Mouse (Mus musculus): Measurements from ENCODE around the gene 2410015M20Rik. TPM values are rescaled to one million over a fixed set of nuclear protein-coding genes. Genes with fewer than 3 reads are reported as not detected.

Gene 2410015M20Rik
- polyA plus RNA-seq, 1 experiment: 101 TPM

DNA sequence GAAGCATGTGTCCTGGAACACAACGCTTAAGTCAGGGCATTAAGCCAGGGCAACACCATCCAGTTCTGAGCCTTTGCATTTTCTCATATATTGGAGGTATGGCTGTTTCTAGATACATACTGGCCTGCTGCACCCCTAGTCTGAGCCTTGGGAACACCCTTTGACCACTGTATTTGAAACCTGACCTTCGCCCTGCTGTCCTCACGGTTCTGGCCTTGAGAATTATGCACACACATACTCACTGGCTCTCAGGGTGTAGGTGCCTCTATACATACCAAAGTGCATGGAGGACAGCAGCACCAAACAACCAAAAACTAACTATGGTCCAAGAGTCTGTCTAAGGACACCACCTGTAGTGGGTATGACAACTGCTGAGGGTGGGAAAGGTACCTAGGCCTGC lies 36.6 kb downstream of the 2410015M20Rik start:
- Histone ChIP-seq H3K4me3 (ENCODE audit: extremely low read depth, insufficient read depth, insufficient read length) (no peak overlapping the region), H3K4me1 (ENCODE audit: control insufficient read depth, insufficient read depth, insufficient read length) (no peaks in the 10 kb centered on the region), H3K36me3 (ENCODE audit: control insufficient read depth, insufficient read depth, low read length) (peaks cover 62% of the 10 kb centered on the region), H3K27me3 (ENCODE audit: control insufficient read depth, insufficient read depth, low read length) (no peaks in the 10 kb centered on the region), H3K27ac (ENCODE audit: insufficient read depth, low read length) (no peak overlapping the region)
- no peak for TF ChIP-seq POLR2A (IDR thresholded peaks at IDR 0.05; ENCODE audit: low read depth, low read length)
- TF ChIP-seq CTCF (IDR thresholded peaks at IDR 0.05; ENCODE audit: extremely low read depth, insufficient read depth, insufficient read length, insufficient replicate concordance): no peak
- no peak for DNase-seq (ENCODE audit: low read depth in 1 of 2, low spot score in 2 of 2)
- 96% methylated on average over 3 of the region's 3 CpGs for WGBS

DNA sequence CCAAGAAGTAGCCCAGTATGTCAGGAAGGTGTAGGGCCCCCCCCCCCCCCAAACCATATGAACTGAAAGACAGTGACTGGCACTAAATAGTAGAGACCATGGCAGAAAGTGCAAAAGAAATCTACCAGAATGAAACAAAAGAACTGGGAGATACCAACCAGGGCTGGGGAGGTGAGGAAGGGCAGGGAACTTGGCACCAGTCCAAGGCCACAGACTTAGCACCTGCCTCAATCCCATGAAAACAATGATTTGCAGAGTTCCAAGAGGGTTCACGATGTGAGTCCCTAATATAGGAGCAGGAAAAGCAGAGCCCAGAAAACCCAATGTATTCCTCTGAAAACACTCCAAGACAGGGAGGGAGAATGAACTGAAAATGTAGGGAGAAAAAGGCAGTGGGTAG lies 37.4 kb downstream of the 2410015M20Rik start:
- TF ChIP-seq CTCF (IDR thresholded peaks at IDR 0.05; ENCODE audit: extremely low read depth, insufficient read depth, insufficient read length, insufficient replicate concordance): no peak
- no peak for TF ChIP-seq POLR2A (IDR thresholded peaks at IDR 0.05; ENCODE audit: low read depth, low read length)
- Histone ChIP-seq H3K36me3 (ENCODE audit: control insufficient read depth, insufficient read depth, low read length) (peaks cover 61% of the 10 kb centered on the region), H3K27ac (ENCODE audit: insufficient read depth, low read length) (no peak overlapping the region), H3K4me3 (ENCODE audit: extremely low read depth, insufficient read depth, insufficient read length) (no peak overlapping the region), H3K4me1 (ENCODE audit: control insufficient read depth, insufficient read depth, insufficient read length) (no peaks in the 10 kb centered on the region), H3K27me3 (ENCODE audit: control insufficient read depth, insufficient read depth, low read length) (no peaks in the 10 kb centered on the region)
- DNase-seq (ENCODE audit: low read depth in 1 of 2, low spot score in 2 of 2): no peak
- WGBS: 87% methylated on average over 1 of the region's 1 CpGs

DNA sequence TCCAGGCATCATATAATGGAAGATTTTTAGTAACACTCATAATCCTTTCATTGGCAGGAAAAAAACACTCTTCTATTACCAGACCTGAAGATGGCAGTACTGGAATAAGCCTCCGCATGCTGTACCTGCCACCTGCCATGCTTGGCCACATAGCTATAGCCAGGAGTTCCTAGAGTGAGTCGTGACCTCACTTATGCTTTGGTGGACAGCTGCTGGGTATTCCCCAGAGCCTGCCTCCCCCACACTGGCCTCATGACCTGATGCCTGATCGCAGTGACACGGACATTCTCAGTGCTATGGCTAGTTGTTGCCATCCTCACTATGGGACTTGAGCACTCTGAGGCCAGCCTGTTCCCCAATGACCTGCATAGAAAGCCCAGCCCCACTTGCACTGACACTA lies 39.3 kb downstream of the 2410015M20Rik start:
- no peak overlapping the region for H3K4me3 ChIP-seq (ENCODE audit: extremely low read depth, insufficient read depth, insufficient read length)
- no peak for DNase-seq (ENCODE audit: low read depth in 1 of 2, low spot score in 2 of 2)
- TF ChIP-seq CTCF (IDR thresholded peaks at IDR 0.05; ENCODE audit: extremely low read depth, insufficient read depth, insufficient read length, insufficient replicate concordance) (no peak), POLR2A (IDR thresholded peaks at IDR 0.05; ENCODE audit: low read depth, low read length) (no peak)
- WGBS: 94% methylated on average over 4 of the region's 4 CpGs
- no peaks in the 10 kb centered on the region for H3K4me1 ChIP-seq (ENCODE audit: control insufficient read depth, insufficient read depth, insufficient read length)
- H3K36me3 ChIP-seq (ENCODE audit: control insufficient read depth, insufficient read depth, low read length): peaks cover 67% of the 10 kb centered on the region
- H3K27ac ChIP-seq (ENCODE audit: insufficient read depth, low read length): no peak overlapping the region
- H3K27me3 ChIP-seq (ENCODE audit: control insufficient read depth, insufficient read depth, low read length): no peaks in the 10 kb centered on the region

DNA sequence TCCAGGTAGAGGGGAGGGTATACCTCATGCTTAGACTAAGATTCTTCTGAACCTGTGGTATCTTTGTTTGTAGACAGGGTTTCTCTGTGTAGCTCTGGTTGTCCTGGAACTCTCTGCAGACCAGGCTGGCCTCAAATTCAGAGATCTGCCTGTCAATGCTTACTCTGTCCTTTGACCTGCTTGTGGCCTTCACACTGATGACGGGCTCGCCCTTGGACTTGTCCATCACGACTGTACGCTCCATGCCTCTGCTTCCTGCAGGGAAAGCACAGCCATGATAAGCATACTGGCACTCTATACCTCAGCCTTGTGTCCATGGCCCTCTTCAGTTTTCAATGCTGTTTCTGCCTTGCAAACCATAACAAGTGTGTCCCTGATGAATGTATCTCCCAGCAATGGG lies 42.2 kb downstream of the 2410015M20Rik start:
- H3K27ac ChIP-seq (ENCODE audit: insufficient read depth, low read length): no peak overlapping the region
- no peaks in the 10 kb centered on the region for H3K27me3 ChIP-seq (ENCODE audit: control insufficient read depth, insufficient read depth, low read length)
- H3K4me1 ChIP-seq (ENCODE audit: control insufficient read depth, insufficient read depth, insufficient read length): no peaks in the 10 kb centered on the region
- H3K36me3 ChIP-seq (ENCODE audit: control insufficient read depth, insufficient read depth, low read length): peaks cover 77% of the 10 kb centered on the region
- H3K4me3 ChIP-seq (ENCODE audit: extremely low read depth, insufficient read depth, insufficient read length): no peak overlapping the region
- DNase-seq (ENCODE audit: low read depth in 1 of 2, low spot score in 2 of 2): no peak
- WGBS: 97% methylated on average over 4 of the region's 4 CpGs
- TF ChIP-seq POLR2A (IDR thresholded peaks at IDR 0.05; ENCODE audit: low read depth, low read length): no peak
- no peak for TF ChIP-seq CTCF (IDR thresholded peaks at IDR 0.05; ENCODE audit: extremely low read depth, insufficient read depth, insufficient read length, insufficient replicate concordance)

DNA sequence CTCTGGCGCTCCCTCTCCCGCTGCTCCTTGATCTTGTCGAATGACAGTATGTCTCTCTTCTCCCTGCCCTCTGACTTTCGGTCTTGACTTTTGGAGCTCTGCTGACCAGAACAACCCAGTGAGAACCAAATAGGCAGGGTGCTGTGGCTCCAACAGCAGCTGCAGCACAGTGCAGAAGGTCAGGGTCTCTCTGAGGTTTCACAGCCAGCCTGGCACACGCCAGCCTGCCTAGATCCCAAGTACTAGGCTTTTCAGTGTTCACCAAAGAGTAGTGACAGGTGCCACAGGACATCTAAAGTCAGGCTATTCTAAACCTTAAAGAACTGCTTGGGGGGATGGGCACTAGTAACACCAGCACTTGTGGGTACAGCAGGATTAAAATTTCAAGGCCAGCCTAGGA lies 42.7 kb downstream of the 2410015M20Rik start:
- 98% methylated on average over 5 of the region's 5 CpGs for WGBS
- no peaks in the 10 kb centered on the region for H3K4me1 ChIP-seq (ENCODE audit: control insufficient read depth, insufficient read depth, insufficient read length)
- H3K27ac ChIP-seq (ENCODE audit: insufficient read depth, low read length): no peak overlapping the region
- H3K36me3 ChIP-seq (ENCODE audit: control insufficient read depth, insufficient read depth, low read length): peaks cover 80% of the 10 kb centered on the region
- H3K27me3 ChIP-seq (ENCODE audit: control insufficient read depth, insufficient read depth, low read length): no peaks in the 10 kb centered on the region
- H3K4me3 ChIP-seq (ENCODE audit: extremely low read depth, insufficient read depth, insufficient read length): no peak overlapping the region
- TF ChIP-seq POLR2A (IDR thresholded peaks at IDR 0.05; ENCODE audit: low read depth, low read length): no peak
- no peak for TF ChIP-seq CTCF (IDR thresholded peaks at IDR 0.05; ENCODE audit: extremely low read depth, insufficient read depth, insufficient read length, insufficient replicate concordance)
- DNase-seq (ENCODE audit: low read depth in 1 of 2, low spot score in 2 of 2): no peak

DNA sequence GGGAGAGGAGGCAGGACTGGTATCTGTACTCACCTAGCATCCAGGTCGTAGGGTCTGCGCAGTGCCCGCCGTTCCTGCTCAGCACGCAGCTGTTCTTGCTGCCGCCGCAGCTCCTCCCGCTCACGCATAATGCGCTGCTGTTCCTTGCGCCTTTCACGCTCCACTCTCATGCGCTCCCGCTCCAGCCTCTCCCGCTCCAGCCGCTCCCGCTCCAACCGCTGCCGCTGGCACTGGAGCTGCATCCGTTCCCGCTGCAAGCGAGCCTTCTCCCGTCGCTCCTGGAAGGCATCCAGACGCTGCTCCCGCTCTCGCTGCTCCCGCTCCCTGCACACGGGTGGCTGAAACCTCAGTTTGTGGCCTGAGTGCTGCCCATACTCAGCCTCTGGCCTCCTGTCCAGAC lies 43.3 kb downstream of the 2410015M20Rik start:
- no peaks in the 10 kb centered on the region for H3K27me3 ChIP-seq (ENCODE audit: control insufficient read depth, insufficient read depth, low read length)
- no peak for DNase-seq (ENCODE audit: low read depth in 1 of 2, low spot score in 2 of 2)
- H3K36me3 ChIP-seq (ENCODE audit: control insufficient read depth, insufficient read depth, low read length): peaks cover 85% of the 10 kb centered on the region
- no peak overlapping the region for H3K27ac ChIP-seq (ENCODE audit: insufficient read depth, low read length)
- TF ChIP-seq POLR2A (IDR thresholded peaks at IDR 0.05; ENCODE audit: low read depth, low read length) (no peak), CTCF (IDR thresholded peaks at IDR 0.05; ENCODE audit: extremely low read depth, insufficient read depth, insufficient read length, insufficient replicate concordance) (no peak)
- no peaks in the 10 kb centered on the region for H3K4me1 ChIP-seq (ENCODE audit: control insufficient read depth, insufficient read depth, insufficient read length)
- no peak overlapping the region for H3K4me3 ChIP-seq (ENCODE audit: extremely low read depth, insufficient read depth, insufficient read length)
- 98% methylated on average over 28 of the region's 29 CpGs for WGBS

DNA sequence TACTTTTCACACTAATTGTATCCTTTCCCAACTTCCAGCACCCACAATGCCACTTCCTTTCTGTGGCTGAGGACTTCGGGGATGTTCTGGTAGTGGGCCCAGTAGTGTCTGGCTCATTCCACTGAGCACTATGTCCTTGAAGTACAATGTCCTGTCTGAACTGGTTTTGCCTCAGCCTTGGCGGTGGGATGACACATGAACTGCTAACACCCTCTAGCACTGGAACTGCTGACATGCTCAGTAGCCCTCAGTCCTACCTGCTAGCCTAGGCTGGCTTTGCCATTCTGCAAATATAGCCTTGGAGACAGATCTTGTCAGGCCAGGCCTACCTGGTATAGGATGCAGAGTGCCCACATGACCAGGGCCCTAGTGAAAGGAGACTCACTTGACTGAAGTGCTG lies 47.7 kb downstream of the 2410015M20Rik start:
- TF ChIP-seq POLR2A (IDR thresholded peaks at IDR 0.05; ENCODE audit: low read depth, low read length) (no peak), CTCF (IDR thresholded peaks at IDR 0.05; ENCODE audit: extremely low read depth, insufficient read depth, insufficient read length, insufficient replicate concordance) (no peak)
- Histone ChIP-seq H3K4me1 (ENCODE audit: control insufficient read depth, insufficient read depth, insufficient read length) (no peaks in the 10 kb centered on the region), H3K27me3 (ENCODE audit: control insufficient read depth, insufficient read depth, low read length) (no peaks in the 10 kb centered on the region), H3K36me3 (ENCODE audit: control insufficient read depth, insufficient read depth, low read length) (peaks cover 50% of the 10 kb centered on the region), H3K4me3 (ENCODE audit: extremely low read depth, insufficient read depth, insufficient read length) (no peak overlapping the region), H3K27ac (ENCODE audit: insufficient read depth, low read length) (no peak overlapping the region)
- WGBS: 79% methylated on average over 2 of the region's 2 CpGs
- no peak for DNase-seq (ENCODE audit: low read depth in 1 of 2, low spot score in 2 of 2)

All from spleen, adult 2 months (tissue).